Mouse (Mus musculus): ENCODE measurements around the gene Ism2. TPM values are rescaled to one million over a fixed set of nuclear protein-coding genes. Genes with fewer than 3 reads are reported as not detected.

Ism2 gene
- polyA plus RNA-seq (2016; fragmentation: Nextera tagmentation; extraction: Ambion mirVana): 0.71 and 0.84 TPM in 2 replicates

DNA sequence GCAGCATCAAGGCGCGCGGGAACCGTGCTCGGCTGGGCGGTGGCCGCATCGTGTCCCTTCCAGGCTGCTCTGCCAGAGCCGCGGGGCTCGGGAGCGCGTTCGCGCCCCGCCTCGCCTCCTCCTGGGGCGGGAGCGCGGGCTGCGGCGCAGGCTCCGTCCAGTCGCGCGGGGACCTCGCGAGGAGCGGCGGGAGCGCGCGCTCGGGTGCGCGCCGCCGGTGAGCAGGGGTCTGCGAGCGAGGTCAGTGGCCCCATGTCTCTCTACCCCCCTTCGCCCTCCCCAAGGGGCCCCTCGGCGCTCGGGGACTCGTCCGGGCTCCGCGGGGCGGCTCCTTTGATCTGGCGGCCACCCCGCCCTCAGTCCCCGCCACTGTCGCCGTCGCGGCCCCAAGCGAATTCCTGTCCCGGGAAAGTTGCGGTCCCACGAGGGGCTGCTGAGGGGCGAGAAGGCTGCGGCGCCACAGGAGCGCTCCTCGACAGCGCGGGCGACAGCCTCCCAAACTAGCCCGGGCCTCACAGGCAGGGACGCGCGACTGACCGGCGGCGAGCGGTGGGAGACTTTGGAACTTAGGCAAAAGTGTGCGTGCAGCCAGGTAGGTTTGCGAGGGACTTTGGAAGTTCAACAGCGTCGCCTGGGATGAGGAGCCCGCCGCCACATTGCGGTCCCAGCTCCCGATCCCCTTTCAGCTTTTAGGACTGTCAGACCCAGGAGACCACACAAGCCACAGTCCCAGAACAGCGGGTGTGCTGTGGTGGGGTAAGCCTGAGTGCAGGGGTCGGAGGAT, at the start of gene Ism2:
Ism2 (minus strand) TSS at position 49 of the 784 bp plus-strand sequence.
- Histone ChIP-seq H3K4me1 (peaks cover 15% of the 10 kb centered on the region), H3K27me3 (ENCODE audit: insufficient read depth, poor library complexity, severe bottlenecking) (peaks cover 18% of the 10 kb centered on the region), H3K4me3 (peak within 1 kb of the TSS; percentile 80), H3K9me3 (no peaks in the 10 kb centered on the region), H3K27ac (peak within 1 kb of the TSS; percentile 88), H3K36me3 (no peaks in the 10 kb centered on the region)
- no peak for DNase-seq (ENCODE audit: low spot score)
- WGBS: under 1% methylated on average over 83 of the region's 86 CpGs

DNA sequence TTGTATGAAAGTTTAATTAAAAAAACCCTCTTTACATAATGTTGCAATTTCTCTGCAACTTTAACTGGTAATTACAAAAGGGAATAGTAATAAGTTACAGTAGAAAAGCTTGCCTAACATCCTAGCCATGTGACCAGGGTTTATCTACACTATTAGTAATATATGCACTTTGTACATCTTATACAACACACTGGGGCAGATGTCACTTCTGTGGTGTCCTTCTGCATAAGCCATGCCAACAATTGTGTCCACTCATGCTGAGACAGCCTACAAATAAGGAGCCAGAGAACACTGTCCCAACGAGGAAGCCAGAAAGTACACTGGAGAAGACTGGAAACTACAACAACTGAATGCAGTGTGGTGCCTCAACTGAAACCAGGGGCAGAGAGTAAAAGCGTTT, 48.5 kb upstream of the Ism2 start:
- no peak overlapping the region for H3K4me3 ChIP-seq

DNA sequence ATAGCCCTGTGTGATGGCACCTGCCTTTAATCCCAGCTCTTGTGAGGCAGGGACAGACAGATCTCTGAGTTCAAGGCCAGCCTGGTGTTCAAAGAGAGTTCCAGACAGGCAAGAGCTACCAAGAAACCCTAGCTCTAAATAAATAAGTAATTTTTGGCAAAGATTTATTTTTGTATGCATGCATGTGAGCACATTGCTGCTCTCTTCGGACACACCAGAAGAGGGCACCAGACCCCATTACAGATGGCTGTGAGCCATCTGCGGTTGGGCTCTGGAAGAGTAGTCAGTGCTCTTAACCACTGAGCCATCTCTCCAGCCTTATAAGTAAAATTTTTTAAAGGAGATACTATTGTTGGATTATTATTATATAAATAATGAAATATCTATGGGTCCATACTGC, 48.0 kb upstream of the Ism2 start:
- WGBS: 87% methylated on average over 2 of the region's 2 CpGs
- no peak for DNase-seq (ENCODE audit: low spot score)
- H3K27me3 ChIP-seq (ENCODE audit: insufficient read depth, poor library complexity, severe bottlenecking): no peaks in the 10 kb centered on the region
- peaks cover 25% of the 10 kb centered on the region for H3K36me3 ChIP-seq
- no peaks in the 10 kb centered on the region for H3K9me3 ChIP-seq
- H3K4me1 ChIP-seq: no peaks in the 10 kb centered on the region
- H3K27ac ChIP-seq: no peak overlapping the region
- no peak overlapping the region for H3K4me3 ChIP-seq

More for the DNA sequence above, 48.5 kb upstream of the Ism2 start:
- peaks cover 25% of the 10 kb centered on the region for H3K36me3 ChIP-seq
- H3K27me3 ChIP-seq (ENCODE audit: insufficient read depth, poor library complexity, severe bottlenecking): no peaks in the 10 kb centered on the region
- H3K27ac ChIP-seq: no peak overlapping the region
- WGBS: 78% methylated on average over 2 of the region's 2 CpGs
- no peak for DNase-seq (ENCODE audit: low spot score)
- no peaks in the 10 kb centered on the region for H3K9me3 ChIP-seq
- no peaks in the 10 kb centered on the region for H3K4me1 ChIP-seq

- H3K4me1 ChIP-seq: no peaks in the 10 kb centered on the region
- peaks cover 40% of the 10 kb centered on the region for H3K36me3 ChIP-seq
- H3K4me3 ChIP-seq: no peak overlapping the region
- no peak overlapping the region for H3K27ac ChIP-seq
- no peaks in the 10 kb centered on the region for H3K27me3 ChIP-seq (ENCODE audit: insufficient read depth, poor library complexity, severe bottlenecking)
- DNase-seq (ENCODE audit: low spot score): no peak
- H3K9me3 ChIP-seq: no peaks in the 10 kb centered on the region
Observed at GRCm38 (mm10) chr12:87343084-87343605, 43.6 kb upstream of the Ism2 start.

DNA sequence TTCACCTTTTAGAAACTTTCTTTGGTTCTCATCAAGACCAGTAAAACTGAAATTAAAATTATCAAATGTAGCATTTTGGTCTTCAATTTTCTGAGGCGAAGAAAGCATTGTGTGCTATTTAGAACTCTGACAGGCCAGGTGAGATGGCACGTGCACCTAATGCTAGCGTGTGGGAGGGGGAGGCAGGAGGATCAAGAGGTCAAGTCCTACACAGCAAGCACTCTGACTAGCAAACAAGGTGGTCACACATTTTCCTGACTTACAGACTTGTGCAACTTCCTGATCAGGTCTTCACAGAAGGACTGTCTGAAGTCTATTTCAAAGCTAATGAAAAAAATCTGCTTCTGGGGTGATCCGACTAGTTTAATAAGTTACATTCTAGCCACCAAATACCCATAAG, 38.6 kb upstream of the Ism2 start:
- Histone ChIP-seq H3K4me1 (no peaks in the 10 kb centered on the region), H3K36me3 (peaks cover 22% of the 10 kb centered on the region), H3K4me3 (no peak overlapping the region), H3K9me3 (no peaks in the 10 kb centered on the region), H3K27me3 (ENCODE audit: insufficient read depth, poor library complexity, severe bottlenecking) (no peaks in the 10 kb centered on the region), H3K27ac (no peak overlapping the region)
- DNase-seq (ENCODE audit: low spot score): no peak
- WGBS: 87% methylated on average over 4 of the region's 4 CpGs

GRCm38 (mm10) chr12:87334886-87335285, 35.4 kb upstream of the Ism2 start:
- 54% methylated on average over 2 of the region's 2 CpGs for WGBS
- no peaks in the 10 kb centered on the region for H3K9me3 ChIP-seq
- peaks cover 7% of the 10 kb centered on the region; the same call in 1 of the 2 replicates for H3K4me1 ChIP-seq
- no peaks in the 10 kb centered on the region for H3K27me3 ChIP-seq (ENCODE audit: insufficient read depth, poor library complexity, severe bottlenecking)
- peaks cover 8% of the 10 kb centered on the region for H3K36me3 ChIP-seq
- DNase-seq (ENCODE audit: low spot score): no peak
- H3K27ac ChIP-seq: no peak overlapping the region
- no peak overlapping the region for H3K4me3 ChIP-seq

- H3K4me1 ChIP-seq: peaks cover 7% of the 10 kb centered on the region; the same call in 1 of the 2 replicates
- H3K4me3 ChIP-seq: no peak overlapping the region
- peaks cover 12% of the 10 kb centered on the region for H3K36me3 ChIP-seq
- no peaks in the 10 kb centered on the region for H3K9me3 ChIP-seq
- H3K27ac ChIP-seq: no peak overlapping the region
- H3K27me3 ChIP-seq (ENCODE audit: insufficient read depth, poor library complexity, severe bottlenecking): no peaks in the 10 kb centered on the region
- no peak for DNase-seq (ENCODE audit: low spot score)
Observed at GRCm38 (mm10) chr12:87333794-87334193, 34.3 kb upstream of the Ism2 start.

- DNase-seq (ENCODE audit: low spot score): no peak
- H3K4me1 ChIP-seq: peaks cover 12% of the 10 kb centered on the region; the same call in 1 of the 2 replicates
- H3K9me3 ChIP-seq: no peaks in the 10 kb centered on the region
- no peak overlapping the region for H3K27ac ChIP-seq
- no peaks in the 10 kb centered on the region for H3K27me3 ChIP-seq (ENCODE audit: insufficient read depth, poor library complexity, severe bottlenecking)
- 87% methylated on average over 4 of the region's 4 CpGs for WGBS
- H3K36me3 ChIP-seq: peaks cover 6% of the 10 kb centered on the region; the same call in 1 of the 2 replicates
- no peak overlapping the region for H3K4me3 ChIP-seq
Observed at GRCm38 (mm10) chr12:87332511-87332910, 33.0 kb upstream of the Ism2 start.

DNA sequence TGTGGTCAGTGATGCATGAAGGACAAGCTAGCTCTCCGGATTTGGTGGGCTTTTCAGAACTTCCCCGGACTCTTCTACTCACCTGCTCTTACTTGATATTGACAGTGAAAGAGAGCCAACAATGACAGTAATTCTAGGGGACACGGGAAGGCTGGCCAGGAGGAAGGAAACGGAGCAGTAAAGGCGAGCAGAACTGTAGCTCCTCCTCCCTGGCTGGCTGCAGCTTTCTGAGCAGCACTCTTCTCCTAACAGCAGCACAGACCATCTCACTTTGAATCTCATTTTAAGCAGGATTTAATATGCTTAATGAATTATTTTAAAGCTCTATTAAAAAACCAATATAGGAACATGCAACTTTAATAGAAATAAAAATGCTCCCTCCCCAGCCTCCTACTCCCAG, 32.4 kb upstream of the Ism2 start:
- Histone ChIP-seq H3K4me1 (peaks cover 14% of the 10 kb centered on the region; the same call in 1 of the 2 replicates), H3K27me3 (ENCODE audit: insufficient read depth, poor library complexity, severe bottlenecking) (no peaks in the 10 kb centered on the region), H3K9me3 (no peaks in the 10 kb centered on the region), H3K4me3 (no peak overlapping the region), H3K27ac (no peak overlapping the region), H3K36me3 (peaks cover 6% of the 10 kb centered on the region; the same call in 1 of the 2 replicates)
- no peak for DNase-seq (ENCODE audit: low spot score)
- 63% methylated on average over 5 of the region's 5 CpGs for WGBS

DNA sequence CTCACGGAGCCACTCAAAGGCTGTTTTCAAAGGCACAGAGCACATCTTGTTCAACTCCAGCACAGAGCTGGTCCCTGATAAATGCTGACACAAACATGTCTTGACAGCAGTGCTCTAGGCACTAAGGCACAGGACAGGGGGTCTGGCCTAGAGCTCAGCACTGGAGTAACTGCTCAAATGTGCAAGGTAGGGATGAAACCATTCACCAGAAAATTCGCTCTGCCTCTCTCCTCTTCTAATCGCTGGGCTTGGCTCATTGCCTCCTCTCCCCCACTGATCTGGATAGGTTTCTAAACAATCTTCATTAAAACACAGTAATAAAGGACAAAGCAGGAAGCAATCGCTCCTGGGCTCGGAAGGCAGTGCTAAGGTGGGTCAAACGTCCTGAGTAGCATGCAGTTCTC, 31.6 kb upstream of the Ism2 start:
- no peaks in the 10 kb centered on the region for H3K9me3 ChIP-seq
- 56% methylated on average over 6 of the region's 6 CpGs for WGBS
- H3K4me1 ChIP-seq: peaks cover 14% of the 10 kb centered on the region; the same call in 1 of the 2 replicates
- peaks cover 7% of the 10 kb centered on the region; the same call in 1 of the 2 replicates for H3K36me3 ChIP-seq
- no peak overlapping the region for H3K4me3 ChIP-seq
- H3K27ac ChIP-seq: no peak overlapping the region
- DNase-seq (ENCODE audit: low spot score): no peak
- H3K27me3 ChIP-seq (ENCODE audit: insufficient read depth, poor library complexity, severe bottlenecking): no peaks in the 10 kb centered on the region

DNA sequence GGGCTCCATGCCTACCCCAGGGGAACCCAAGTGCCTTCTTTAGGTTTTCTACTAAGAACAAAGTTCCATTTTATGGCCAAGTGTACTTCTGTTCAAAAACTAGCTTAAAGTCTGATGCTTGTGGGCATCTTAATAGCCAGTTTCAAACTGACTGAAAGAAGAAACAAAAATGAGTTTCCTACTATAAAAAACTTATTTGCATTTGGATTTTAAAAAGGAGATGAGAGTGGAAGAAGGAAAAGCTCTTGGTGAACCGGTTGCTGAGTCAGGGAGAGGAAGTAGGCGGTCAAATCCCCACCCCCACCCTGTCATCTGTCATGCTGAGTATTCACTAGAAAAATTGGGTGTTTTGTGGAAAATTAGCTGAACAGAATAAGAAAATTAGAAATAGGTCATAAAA, 30.7 kb upstream of the Ism2 start:
- no peaks in the 10 kb centered on the region for H3K9me3 ChIP-seq
- H3K36me3 ChIP-seq: peaks cover 7% of the 10 kb centered on the region; the same call in 1 of the 2 replicates
- H3K4me3 ChIP-seq: no peak overlapping the region
- H3K4me1 ChIP-seq: peaks cover 14% of the 10 kb centered on the region; the same call in 1 of the 2 replicates
- WGBS: 54% methylated on average over 2 of the region's 2 CpGs
- DNase-seq (ENCODE audit: low spot score): no peak
- no peaks in the 10 kb centered on the region for H3K27me3 ChIP-seq (ENCODE audit: insufficient read depth, poor library complexity, severe bottlenecking)
- H3K27ac ChIP-seq: no peak overlapping the region

- Histone ChIP-seq H3K36me3 (peaks cover 17% of the 10 kb centered on the region; the same call in 1 of the 2 replicates), H3K27me3 (ENCODE audit: insufficient read depth, poor library complexity, severe bottlenecking) (no peaks in the 10 kb centered on the region), H3K27ac (no peak overlapping the region), H3K9me3 (no peaks in the 10 kb centered on the region), H3K4me1 (peaks cover 14% of the 10 kb centered on the region; the same call in 1 of the 2 replicates), H3K4me3 (no peak overlapping the region)
- no peak for DNase-seq (ENCODE audit: low spot score)
- WGBS: 45% methylated on average over 4 of the region's 4 CpGs
Observed at GRCm38 (mm10) chr12:87328025-87328424, 28.5 kb upstream of the Ism2 start.

DNA sequence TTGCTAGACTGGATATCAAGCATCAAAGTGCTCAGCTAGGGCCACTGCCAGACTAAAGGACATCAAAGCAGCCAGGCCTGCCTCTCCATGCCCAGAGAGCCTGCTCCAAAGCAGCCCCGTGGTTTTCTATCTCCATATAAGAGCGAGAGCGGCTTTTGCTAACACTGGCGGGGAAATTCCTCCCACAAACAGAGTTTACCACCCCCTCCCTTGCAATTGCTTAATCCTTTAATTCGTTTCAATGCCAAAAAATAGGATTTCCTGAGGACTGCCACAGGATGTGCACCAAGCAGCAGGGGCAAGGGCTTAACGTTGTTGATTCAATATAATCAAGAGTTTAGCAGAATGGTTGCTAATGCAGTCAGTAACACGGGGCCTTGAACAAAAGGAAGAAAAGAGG, 28.1 kb upstream of the Ism2 start:
- Histone ChIP-seq H3K27me3 (ENCODE audit: insufficient read depth, poor library complexity, severe bottlenecking) (no peaks in the 10 kb centered on the region), H3K4me3 (no peak overlapping the region), H3K9me3 (no peaks in the 10 kb centered on the region), H3K4me1 (peaks cover 14% of the 10 kb centered on the region; the same call in 1 of the 2 replicates), H3K27ac (no peak overlapping the region), H3K36me3 (peaks cover 17% of the 10 kb centered on the region; the same call in 1 of the 2 replicates)
- WGBS: 25% methylated on average over 7 of the region's 7 CpGs
- no peak for DNase-seq (ENCODE audit: low spot score)
